Mouse (Mus musculus) midbrain, embryonic 11.5 days (tissue): ENCODE data around the gene Ltbp1. TPM values are rescaled to one million over a fixed set of nuclear protein-coding genes. Genes with fewer than 3 reads are reported as not detected.

Experiments used
- ATAC-seq: fragments of 200-750 bp; cut with Nextera tagmentation; 2 replicates; pipeline ENCODE4 v1.8.0; 2017; ENCODE audit warnings: moderate TSS enrichment, moderate library complexity; ENCODE audit not compliant: low FRiP score
- DNase-seq: peaks from one replicate; pipeline ENCODE4 v3.0.0; 2015; ENCODE audit warnings: low spot score; ENCODE audit errors: missing footprints
- H3K27ac ChIP-seq: fragments of 300-500 bp; sonication (generic); 2 replicates; pipeline ENCODE4 v1.5.1; 2014; ENCODE audit warnings: low read depth, low read length
- H3K27me3 ChIP-seq: fragments of 300-500 bp; sonication (generic); 2 replicates; pipeline ENCODE4 v1.6.1; 2014; ENCODE audit warnings: mild to moderate bottlenecking, low read length, moderate library complexity, mixed read lengths; ENCODE audit not compliant: control insufficient read depth, insufficient read depth
- H3K36me3 ChIP-seq: fragments of 300-500 bp; sonication (generic); 2 replicates; pipeline ENCODE4 v1.6.1; 2014; ENCODE audit warnings: mild to moderate bottlenecking, low read length, moderate library complexity, mixed read lengths; ENCODE audit not compliant: control insufficient read depth, insufficient read depth
- H3K4me1 ChIP-seq: fragments of 300-500 bp; sonication (generic); 2 replicates; pipeline ENCODE4 v1.6.1; 2014; ENCODE audit warnings: low read length; ENCODE audit not compliant: control insufficient read depth, insufficient read depth
- H3K4me2 ChIP-seq: fragments of 300-500 bp; sonication (generic); 2 replicates; pipeline ENCODE4 v1.6.1; 2014; ENCODE audit warnings: mild to moderate bottlenecking, moderate library complexity
- H3K4me3 ChIP-seq: fragments of 300-500 bp; sonication (generic); 2 replicates; pipeline ENCODE4 v1.5.1; 2014; ENCODE audit warnings: low read depth, low read length
- H3K9ac ChIP-seq: fragments of 300-500 bp; sonication (generic); 2 replicates; pipeline ENCODE4 v1.6.1; 2014; ENCODE audit warnings: low read length
- H3K9me3 ChIP-seq: fragments of 300-500 bp; sonication (generic); 2 replicates; pipeline ENCODE4 v1.6.1; 2016; ENCODE audit warnings: low read length; ENCODE audit not compliant: control insufficient read depth
- WGBS: fragments of 180-500 bp; shearing (Covaris S2); extraction: QIAGEN DNeasy Blood & Tissue Kit; methylation state at CpG from one replicate; pipeline ENCODE4 v1.1.7; 2014; 5-methylcytosine and 5-hydroxymethylcytosine counted together
- polyA plus RNA-seq: library from polyadenylated mRNA; unstranded; fragments of >200 nt; fragmentation: Nextera tagmentation; extraction: Ambion mirVana; gene quantifications from 2 replicates; pipeline ENCODE4 v1.2.1, GENCODE M21; 2014

Ltbp1 gene
- polyA plus RNA-seq, 1 experiment from 2014 or later, result 6.2 TPM

DNA sequence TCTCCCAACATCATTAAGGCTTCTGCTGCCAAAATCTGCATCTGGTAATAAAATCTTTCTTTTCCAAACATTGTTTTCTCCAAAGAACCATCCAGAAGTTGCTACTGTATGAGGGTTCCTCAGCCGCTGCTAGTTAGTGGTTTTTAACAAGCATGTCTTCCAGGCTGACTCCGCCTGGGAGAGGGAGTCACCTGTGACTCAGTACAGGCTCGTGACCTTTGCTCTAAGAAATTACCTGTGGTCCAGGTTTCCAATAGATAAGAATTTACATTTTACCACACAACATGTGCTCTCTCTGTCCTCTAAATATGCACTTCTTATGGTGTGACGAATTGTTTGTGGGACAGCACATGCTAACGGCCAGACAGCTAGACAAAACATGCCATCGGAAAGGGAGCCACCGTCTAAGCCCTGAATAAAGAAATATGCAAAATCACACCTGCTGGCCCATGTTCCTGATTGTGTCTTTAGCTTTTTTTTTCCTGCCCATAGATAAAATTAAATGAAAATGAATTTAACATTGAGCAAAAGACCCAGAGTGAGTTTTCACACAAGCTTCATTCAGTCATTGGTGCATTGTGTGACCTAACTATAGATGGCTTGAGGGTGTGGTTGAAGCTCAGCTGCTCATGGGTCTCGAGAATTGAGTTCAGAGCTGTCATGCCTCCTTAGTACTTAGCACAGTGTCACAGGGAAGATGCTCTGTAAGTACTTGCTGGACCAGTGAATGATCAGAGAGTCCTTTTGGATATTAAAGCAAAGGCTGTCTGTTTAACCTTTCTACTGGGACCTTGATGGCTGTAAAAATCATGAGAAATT lies 29.0 kb upstream of the Ltbp1 start:
- 68% methylated on average over 8 of the region's 8 CpGs for WGBS
- Histone ChIP-seq H3K27me3 (no peaks in the 10 kb centered on the region), H3K4me1 (peaks cover 3% of the 10 kb centered on the region), H3K4me2 (no peak overlapping the region), H3K9me3 (no peaks in the 10 kb centered on the region), H3K27ac (no peak overlapping the region), H3K9ac (no peak overlapping the region), H3K4me3 (no peak overlapping the region), H3K36me3 (no peaks in the 10 kb centered on the region)
- ATAC-seq (no peak), DNase-seq (no peak)

DNA sequence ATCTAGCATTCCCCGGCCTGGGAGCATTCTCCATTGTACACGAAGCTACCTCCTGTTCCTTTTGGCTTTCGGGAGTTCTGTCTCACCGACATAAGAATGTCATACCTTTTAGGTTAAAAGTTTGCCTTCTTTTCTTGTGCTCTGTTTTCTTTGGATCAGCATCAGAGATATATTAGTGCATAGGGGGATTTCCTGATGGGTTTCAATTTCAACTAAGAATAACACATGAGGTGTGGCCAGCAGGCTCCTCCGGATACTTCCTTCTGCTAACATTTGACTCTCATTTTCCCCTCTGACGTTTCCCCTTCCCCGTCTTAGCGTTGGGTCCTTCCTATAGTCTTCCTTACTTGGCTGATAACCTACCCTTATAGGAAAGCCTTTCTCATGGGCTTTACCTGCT lies 25.6 kb upstream of the Ltbp1 start:
- Histone ChIP-seq H3K27me3 (no peaks in the 10 kb centered on the region), H3K4me3 (no peak overlapping the region), H3K9me3 (no peaks in the 10 kb centered on the region), H3K4me2 (no peak overlapping the region), H3K27ac (no peak overlapping the region), H3K36me3 (no peaks in the 10 kb centered on the region), H3K4me1 (peaks cover 3% of the 10 kb centered on the region), H3K9ac (no peak overlapping the region)
- 81% methylated on average over 8 of the region's 8 CpGs for WGBS
- ATAC-seq (no peak), DNase-seq (no peak)

DNA sequence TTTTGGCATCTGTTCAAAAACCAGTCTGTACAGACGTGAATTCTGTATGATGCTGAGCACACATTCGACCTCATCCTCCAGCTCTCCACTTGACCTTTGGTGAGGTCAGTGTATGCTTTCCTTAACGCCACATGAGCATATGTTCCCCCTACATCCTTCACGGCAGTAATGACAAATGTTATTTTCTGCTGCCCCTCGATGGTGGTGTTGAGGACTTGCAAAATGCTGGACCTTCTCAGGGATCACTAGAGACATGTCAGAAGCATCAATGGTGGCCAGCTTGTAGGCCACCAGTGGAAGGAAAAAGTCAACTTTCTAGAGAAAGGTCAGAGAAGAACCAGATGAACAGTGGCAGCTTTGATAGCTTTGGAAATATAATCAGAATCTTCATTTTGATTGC lies 23.7 kb upstream of the Ltbp1 start:
- ATAC-seq, result no peak
- WGBS, result 90% methylated on average over 5 of the region's 5 CpGs

DNA sequence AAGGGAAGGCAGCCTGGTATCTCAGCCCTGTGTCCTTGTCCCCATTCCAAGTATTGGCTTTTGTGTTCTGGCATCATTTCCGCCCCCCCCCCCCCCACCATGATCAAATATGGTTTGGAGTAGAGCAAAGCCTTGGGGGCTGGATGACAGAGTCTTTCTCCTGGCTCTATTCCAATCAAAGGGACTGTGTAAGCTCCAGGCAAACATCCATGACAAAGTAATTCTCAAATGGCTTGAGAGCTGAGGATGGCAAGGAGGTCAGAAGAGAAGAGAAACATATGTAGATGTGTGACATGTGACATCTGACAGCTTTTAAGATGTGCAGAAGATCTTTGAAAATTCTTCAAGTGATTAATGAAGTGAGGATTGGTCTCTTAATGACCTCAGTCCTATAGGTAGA lies 22.5 kb upstream of the Ltbp1 start:
- no peaks in the 10 kb centered on the region for H3K9me3 ChIP-seq
- no peaks in the 10 kb centered on the region for H3K36me3 ChIP-seq
- H3K27me3 ChIP-seq, result no peaks in the 10 kb centered on the region
- no peak for ATAC-seq
- H3K4me3 ChIP-seq, result no peak overlapping the region
- H3K27ac ChIP-seq, result no peak overlapping the region
- H3K4me2 ChIP-seq, result no peak overlapping the region
- DNase-seq, result no peak
- WGBS, result 33% methylated on average over 1 of the region's 1 CpGs
- no peak overlapping the region for H3K9ac ChIP-seq
- H3K4me1 ChIP-seq, result no peaks in the 10 kb centered on the region

More for the DNA sequence above, 23.7 kb upstream of the Ltbp1 start:
- no peak overlapping the region for H3K9ac ChIP-seq
- H3K4me3 ChIP-seq, result no peak overlapping the region
- DNase-seq, result no peak
- no peaks in the 10 kb centered on the region for H3K36me3 ChIP-seq
- no peaks in the 10 kb centered on the region for H3K9me3 ChIP-seq
- H3K27me3 ChIP-seq, result no peaks in the 10 kb centered on the region
- no peak overlapping the region for H3K4me2 ChIP-seq
- H3K4me1 ChIP-seq, result no peaks in the 10 kb centered on the region
- no peak overlapping the region for H3K27ac ChIP-seq

DNA sequence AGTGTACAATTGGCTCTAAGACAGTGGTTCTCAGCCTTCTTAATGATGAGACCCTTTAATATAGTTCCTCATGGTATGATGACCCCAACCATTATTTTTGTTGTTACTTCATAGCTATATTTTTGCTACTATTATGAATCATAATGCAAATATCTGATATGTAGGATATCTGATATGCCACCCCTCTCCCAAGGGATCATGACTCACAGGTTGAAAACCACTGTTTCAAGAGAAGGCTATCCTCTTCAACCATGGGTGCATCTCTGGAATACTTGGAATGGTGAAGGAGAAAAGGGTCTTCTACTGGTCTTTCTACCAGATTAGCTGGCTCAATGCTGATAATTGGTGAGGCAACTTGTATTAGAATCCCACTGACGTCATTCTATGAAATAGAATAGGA lies 21.3 kb upstream of the Ltbp1 start:
- DNase-seq (no peak), ATAC-seq (no peak)
- Histone ChIP-seq H3K27me3 (no peaks in the 10 kb centered on the region), H3K9me3 (no peaks in the 10 kb centered on the region), H3K4me1 (no peaks in the 10 kb centered on the region), H3K27ac (no peak overlapping the region), H3K4me3 (no peak overlapping the region), H3K4me2 (no peak overlapping the region), H3K36me3 (no peaks in the 10 kb centered on the region), H3K9ac (no peak overlapping the region)
- 90% methylated on average over 1 of the region's 1 CpGs for WGBS

DNA sequence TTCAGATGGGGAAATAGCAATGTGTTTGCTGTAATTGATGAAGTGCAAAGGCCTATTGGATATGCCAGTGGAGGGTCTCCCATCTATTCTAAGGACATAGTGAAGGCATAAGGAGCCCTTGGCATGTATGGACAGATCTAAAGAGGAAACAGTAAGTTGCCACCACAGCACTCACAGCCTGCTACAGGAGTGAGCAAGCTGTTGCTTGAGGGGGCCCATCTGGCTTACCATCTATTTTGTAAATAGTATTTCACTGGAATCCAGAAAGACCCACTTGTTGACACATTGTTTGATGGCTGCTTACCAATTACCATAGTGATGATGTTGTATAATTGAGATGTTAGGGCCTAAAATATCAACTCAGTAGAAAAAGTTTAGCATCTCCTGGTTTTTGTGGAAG lies 20.7 kb upstream of the Ltbp1 start:
- Histone ChIP-seq H3K36me3 (no peaks in the 10 kb centered on the region), H3K27me3 (no peaks in the 10 kb centered on the region), H3K9ac (no peak overlapping the region), H3K27ac (no peak overlapping the region), H3K4me1 (no peaks in the 10 kb centered on the region), H3K4me2 (no peak overlapping the region), H3K4me3 (no peak overlapping the region), H3K9me3 (no peaks in the 10 kb centered on the region)
- no peak for ATAC-seq
- no peak for DNase-seq

DNA sequence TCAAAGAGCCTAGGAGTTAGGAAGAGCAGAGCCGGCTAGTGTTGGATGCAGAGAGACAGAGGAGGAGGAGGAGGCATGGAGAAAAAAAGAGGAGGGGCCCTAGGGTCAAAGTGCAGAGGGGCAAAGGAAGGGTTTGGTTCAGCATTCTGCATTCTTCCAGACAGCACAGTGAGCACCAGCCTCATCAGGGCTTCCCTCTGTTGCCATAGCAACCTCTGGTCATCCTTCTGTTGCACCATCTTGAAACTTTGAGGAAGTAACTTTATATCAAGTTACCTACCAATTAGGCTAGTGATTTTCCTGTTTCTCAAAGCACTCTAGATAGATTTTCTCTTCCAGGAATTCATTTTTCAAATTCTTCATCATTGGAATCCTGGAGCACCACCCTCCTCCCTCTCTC lies 18.3 kb upstream of the Ltbp1 start:
- Histone ChIP-seq H3K36me3 (no peaks in the 10 kb centered on the region), H3K9me3 (no peaks in the 10 kb centered on the region), H3K9ac (no peak overlapping the region), H3K4me3 (no peak overlapping the region), H3K27me3 (no peaks in the 10 kb centered on the region), H3K27ac (no peak overlapping the region), H3K4me2 (no peak overlapping the region), H3K4me1 (no peaks in the 10 kb centered on the region)
- DNase-seq, result peak; percentile 56
- WGBS, result 26% methylated on average over 1 of the region's 1 CpGs
- no peak for ATAC-seq

DNA sequence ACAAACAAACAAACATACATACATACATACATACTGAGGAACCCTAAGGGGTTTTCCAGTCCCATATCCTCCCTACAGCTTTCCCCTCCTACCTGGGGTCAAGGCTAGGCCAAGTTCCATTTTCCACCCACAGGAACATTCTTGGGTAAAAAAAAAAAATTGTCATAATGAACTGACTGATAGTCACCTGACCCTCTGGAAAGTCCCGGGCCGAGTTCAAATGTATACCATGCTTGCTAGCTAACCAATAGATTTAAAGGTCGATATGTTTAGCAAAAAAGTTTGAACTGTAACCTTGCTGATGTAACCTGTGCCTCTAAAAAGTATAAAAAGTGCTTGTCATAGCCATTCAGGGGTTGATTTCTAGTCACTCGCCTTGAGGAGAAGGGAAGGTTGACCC lies 15.7 kb upstream of the Ltbp1 start:
- Histone ChIP-seq H3K27me3 (no peaks in the 10 kb centered on the region), H3K36me3 (no peaks in the 10 kb centered on the region), H3K4me3 (no peak overlapping the region), H3K9me3 (no peaks in the 10 kb centered on the region), H3K9ac (no peak overlapping the region), H3K4me1 (peaks cover 9% of the 10 kb centered on the region; the same call in 1 of the 2 replicates), H3K4me2 (no peak overlapping the region), H3K27ac (no peak overlapping the region)
- DNase-seq, result peak; percentile 79
- no peak for ATAC-seq
- WGBS, result 95% methylated on average over 4 of the region's 4 CpGs

DNA sequence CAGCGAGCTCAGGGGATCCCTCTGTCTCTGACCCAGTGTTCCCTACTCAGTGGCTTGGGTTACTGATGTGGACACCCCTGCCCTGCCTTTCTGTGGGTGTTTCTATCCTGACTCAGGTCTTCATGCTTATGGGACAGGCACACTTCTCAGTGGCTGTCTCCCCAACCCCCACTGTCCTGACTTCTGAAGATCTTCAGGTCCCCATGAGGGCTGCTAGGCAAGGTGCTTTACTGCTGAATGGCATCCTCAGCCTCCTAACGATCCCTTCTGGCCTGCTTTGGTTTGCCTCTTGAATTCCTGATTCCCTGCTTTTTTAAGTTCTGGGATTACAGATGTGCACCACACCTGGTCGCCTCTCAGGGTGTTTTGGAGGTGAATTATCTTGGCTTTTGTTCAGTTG lies 14.8 kb upstream of the Ltbp1 start:
- no peak overlapping the region for H3K9ac ChIP-seq
- H3K4me1 ChIP-seq, result peaks cover 14% of the 10 kb centered on the region; the same call in 1 of the 2 replicates
- WGBS, result 79% methylated on average over 3 of the region's 3 CpGs
- H3K4me3 ChIP-seq, result no peak overlapping the region
- no peaks in the 10 kb centered on the region for H3K27me3 ChIP-seq
- no peaks in the 10 kb centered on the region for H3K36me3 ChIP-seq
- ATAC-seq (no peak), DNase-seq (peak; percentile 60)
- H3K4me2 ChIP-seq, result no peak overlapping the region
- H3K9me3 ChIP-seq, result no peaks in the 10 kb centered on the region
- no peak overlapping the region for H3K27ac ChIP-seq
